Mouse (Mus musculus): ENCODE results near the gene Agbl1. TPM values are rescaled to one million over a fixed set of nuclear protein-coding genes. Genes with fewer than 3 reads are reported as not detected.

The Agbl1 gene
- 0.16 TPM for polyA plus RNA-seq (2015; fragmentation: Illumina TruSeq; extraction: RNeasy Lipid Tissue Mini Kit (QIAGEN cat#74804); ENCODE audit: low read depth, low replicate concordance)

GRCm38 (mm10) chr7:76229311-76229937 is at the start of gene Agbl1:
Gene Agbl1, plus strand, starts transcription at chr7:76229887.

Measured in brain, adult 10 weeks (tissue).